Mouse (Mus musculus) frontal cortex, postnatal 36 days (tissue): ENCODE measurements at regions not wholly inside any gene's neighbourhood (a gene's known extent, or its start where the extent isn't known, plus 50 kb on each side); places are given as distances from the start of the nearest gene placed in this dataset.

Source experiments
- DNase-seq, 2 experiments: peaks; one replicate each; pipeline ENCODE4 v3.0.0; 2022; ENCODE audit warnings: low spot score in 2 of 2

GRCm38 (mm10) chr16:5467587-5467986, 211.8 kb upstream of the Eef2kmt start:
- DNase-seq = peak; percentile 23 to 43

DNA sequence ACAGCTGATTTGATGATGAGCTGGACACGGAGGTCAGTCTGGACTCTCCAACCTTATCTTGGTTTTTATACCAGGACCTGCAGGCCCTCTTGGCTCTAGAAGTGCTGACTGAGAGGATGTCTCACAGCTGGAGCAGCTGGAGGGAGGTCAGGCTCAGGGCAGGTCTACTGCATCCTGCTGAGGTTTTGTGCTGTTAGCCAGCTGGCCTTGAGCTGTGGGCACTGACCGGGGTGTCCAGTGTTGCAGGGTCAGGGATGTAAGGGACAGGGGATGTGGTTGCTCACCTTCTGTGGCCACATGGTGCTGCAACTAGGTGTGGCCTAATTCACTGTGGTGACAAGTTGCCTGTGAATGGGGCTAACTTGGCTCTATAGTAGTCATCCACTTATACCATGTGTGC, 211.0 kb upstream of the Eef2kmt start:
- DNase-seq = no peak

DNA sequence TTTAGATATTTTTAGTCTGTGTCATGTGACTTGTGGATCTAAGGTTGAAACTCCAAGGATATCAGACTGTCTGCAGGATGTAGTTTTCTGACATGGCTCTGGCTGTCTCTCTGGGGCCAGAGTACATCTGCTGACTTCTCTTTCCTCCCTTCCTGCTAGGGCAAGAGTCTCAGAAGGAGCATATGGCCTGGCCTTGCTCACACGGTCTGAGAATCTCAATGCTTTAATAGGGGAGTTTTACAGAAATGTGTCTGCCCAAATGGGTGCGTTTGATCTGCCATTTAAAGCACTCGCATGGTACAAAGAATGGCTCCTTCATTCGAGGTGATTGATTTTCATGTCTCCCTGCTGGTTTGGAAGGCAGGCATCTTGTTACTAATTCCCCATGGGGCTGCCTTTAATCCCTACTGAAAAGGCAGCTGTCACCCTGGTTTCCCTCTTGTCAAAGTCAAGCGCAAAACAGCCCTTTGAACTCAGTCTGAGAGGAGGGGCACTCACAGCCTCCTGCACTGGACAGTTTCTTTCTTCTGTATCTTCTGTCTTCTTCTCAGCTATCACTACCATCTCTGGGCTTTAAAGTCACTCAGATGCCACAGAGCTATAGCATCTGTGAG, 199.7 kb upstream of the Eef2kmt start:
- DNase-seq = no peak

- DNase-seq = no peak
Observed at GRCm38 (mm10) chr16:5454243-5454642, 198.5 kb upstream of the Eef2kmt start.

- no peak for DNase-seq
Observed at GRCm38 (mm10) chr16:5452971-5453370, 197.2 kb upstream of the Eef2kmt start.

DNA sequence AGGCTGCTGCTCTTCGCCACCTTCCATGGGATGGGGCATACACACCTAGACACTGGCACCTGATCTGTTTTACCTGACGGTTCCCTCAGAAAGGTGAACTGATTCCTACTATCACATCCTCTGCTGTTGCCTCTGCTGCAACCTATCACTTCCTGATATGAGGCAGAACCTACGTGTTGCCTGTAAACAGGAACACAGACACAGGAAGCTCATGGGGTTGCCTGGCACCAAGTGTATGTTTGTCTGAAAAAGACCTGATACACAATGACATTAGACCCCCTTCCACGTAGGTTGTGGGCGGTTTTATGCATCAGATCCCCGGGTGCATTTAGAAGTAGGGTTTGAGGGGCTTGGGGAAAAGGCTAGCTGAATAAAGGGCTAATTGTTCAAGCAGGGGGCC, 190.0 kb upstream of the Eef2kmt start:
- no peak for DNase-seq

DNA sequence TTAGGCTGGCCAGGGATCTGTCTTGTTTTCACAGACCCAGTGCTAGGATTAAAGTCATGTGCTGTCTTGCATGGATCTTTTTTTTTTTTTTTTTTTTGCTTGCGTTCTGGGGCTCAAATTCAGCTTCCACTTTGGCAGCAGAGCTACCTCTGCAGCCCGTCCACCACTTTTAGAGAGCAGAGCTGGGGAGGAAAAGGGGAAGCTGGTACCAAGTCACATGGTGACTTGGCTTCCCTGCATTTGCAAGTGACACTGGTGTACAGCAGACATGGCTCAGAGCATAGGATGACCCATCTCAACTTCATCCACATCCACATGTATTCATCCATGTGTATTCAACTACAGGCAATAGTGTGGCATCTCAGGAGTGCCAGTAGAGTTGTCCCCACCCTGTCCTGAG, 189.0 kb upstream of the Eef2kmt start:
- no peak for DNase-seq

GRCm38 (mm10) chr16:5439717-5440116, 183.9 kb upstream of the Eef2kmt start:
- DNase-seq = no peak

DNA sequence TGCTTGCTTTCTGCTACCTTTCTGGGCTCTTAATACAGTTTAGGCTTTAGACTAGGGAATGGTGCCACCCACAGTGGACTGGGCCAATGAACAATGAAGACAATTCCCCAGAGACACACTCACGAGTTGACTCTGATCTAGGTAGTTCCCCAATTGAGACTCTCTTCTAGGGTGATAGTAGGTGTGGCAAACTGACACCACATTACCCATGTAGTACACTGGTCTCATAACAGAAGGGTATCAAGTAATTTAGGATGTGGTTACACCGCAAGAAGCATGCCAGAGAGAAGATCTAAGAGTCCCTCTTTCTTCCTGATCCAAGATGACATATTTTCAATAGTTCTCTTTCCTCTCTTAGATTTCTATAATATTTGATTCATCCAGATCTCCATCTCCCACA, 182.6 kb upstream of the Eef2kmt start:
- no peak for DNase-seq

GRCm38 (mm10) chr16:5431689-5432088, 175.9 kb upstream of the Eef2kmt start:
- DNase-seq = no peak

DNA sequence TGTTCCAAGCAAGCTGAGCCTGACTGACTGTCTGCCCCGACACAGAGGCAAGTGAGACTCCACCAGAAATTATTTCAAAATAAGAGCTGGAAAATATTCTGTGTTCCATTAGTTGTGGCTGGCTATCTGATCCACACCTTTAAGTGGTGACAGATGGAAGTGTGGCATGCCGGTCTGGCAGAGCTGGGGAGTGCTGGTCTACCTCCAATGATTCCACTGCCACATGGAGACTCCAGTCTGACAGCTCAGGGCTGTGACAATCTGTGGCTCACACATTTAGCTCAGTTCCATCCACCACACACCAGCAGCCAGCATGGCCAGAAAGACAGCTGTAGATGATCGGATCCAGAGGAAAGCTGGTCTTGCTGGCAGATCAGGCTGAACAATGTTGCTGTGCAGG, 175.3 kb upstream of the Eef2kmt start:
- peak; percentile 38 to 56 for DNase-seq

GRCm38 (mm10) chr16:5429466-5429865, 173.7 kb upstream of the Eef2kmt start:
- DNase-seq = no peak

- no peak for DNase-seq
Observed at GRCm38 (mm10) chr16:5425908-5426307, 170.1 kb upstream of the Eef2kmt start.

GRCm38 (mm10) chr16:5422041-5422440, 166.3 kb upstream of the Eef2kmt start:
- no peak for DNase-seq

DNA sequence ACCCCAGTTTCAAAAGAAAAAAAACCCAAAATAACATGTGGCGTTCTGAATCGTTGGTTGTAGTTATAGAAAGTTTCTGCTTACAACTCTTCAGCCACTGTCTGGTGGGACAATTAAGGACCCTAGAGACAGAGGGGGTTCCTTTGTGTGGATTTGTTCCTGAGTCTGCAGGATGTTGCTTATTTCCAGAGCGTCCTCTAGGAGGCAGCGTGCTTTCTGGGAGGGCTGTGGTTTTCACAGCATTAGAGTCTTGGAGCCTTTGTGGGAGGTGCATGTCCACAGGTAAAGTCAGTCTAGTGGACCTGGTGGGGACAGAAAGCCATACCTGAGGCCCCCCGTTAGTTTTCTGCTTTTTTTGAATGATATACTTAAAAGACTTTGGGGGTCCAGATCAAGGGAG, 165.8 kb upstream of the Eef2kmt start:
- DNase-seq = no peak

DNA sequence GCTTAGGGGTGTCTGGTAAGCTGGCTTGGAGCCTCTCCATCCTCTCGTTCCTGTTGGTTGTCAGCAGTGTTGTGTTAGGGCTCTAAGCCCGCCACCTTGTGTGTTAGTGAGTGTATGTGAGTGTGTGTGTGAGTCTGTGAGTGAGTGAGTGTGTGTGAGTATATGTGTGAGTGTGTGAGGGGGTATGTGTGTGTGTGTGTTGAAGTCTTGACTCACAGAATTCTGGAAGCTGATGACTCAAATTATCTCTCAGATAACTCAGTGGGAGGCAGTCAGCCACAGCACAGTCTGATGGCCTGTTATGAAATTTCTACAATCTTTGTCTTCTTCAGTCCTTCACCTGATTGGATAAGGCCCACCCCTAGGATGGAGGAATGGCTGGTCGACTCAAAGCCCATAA, 163.7 kb upstream of the Eef2kmt start:
- peak; percentile 23 to 30 for DNase-seq

- peak; percentile 9 to 12 for DNase-seq
Observed at GRCm38 (mm10) chr16:5418462-5419197, 162.8 kb upstream of the Eef2kmt start.

DNA sequence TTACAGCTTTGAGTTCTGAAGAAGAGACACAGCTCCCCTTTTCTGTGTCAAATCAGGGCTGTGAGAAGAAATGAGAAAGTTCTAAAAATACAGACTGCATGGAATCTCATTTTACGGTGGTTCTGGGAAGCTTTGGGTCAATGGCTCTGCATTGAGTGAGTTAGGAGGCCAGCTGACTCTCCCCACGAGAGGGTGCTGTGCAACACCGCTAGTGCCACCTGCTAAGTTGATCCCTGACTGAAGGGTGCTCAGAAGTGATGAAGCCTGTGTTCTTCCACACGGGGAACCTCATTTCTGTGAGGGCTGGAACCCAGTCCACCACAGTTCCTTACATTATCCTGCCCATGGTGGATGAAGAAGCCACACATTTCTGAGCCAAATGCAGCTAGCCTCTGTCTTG, 159.5 kb upstream of the Eef2kmt start:
- no peak for DNase-seq

- no peak for DNase-seq
Observed at GRCm38 (mm10) chr16:5411819-5412385, 156.1 kb upstream of the Eef2kmt start.

DNA sequence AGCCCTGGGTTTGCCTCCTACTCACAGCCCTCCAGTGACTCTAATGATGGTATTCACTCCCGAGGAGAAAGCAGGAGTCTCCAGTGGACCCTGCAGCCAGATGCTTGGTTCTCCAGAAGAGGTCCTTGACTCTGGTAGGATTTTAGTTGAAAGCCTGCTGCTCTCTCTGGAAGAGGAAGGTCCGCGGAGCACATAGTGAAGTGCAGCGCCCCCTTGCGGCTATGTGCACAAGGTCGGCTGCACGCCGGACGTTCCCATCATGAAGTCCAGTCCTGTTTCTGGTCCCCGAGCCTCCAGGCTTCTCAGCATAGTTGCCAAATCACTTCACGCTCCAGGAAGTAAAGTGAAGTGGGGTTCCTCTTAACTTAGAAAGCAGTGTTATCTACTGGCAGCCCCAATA, 150.9 kb upstream of the Eef2kmt start:
- DNase-seq = peak; percentile 52 to 60

DNA sequence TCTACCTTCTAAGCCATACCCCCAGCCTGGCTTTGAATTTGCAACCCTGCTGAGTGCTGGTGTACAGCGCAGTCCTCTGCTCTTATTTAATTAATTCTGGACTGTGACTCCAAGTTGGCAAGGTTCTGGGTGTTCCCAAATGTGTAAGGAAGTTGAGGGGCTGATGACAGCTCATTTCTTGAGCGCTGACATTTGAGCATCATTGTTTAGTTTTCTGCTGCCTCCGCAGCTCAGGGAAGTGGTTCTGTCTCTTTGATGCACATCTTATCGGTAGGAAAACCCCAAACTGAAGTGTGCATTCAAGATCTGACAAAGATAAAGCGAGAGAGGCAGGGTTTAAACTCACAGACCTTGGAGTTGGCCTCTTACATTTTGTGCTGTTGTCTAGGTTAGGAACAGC, 137.6 kb upstream of the Eef2kmt start:
- no peak for DNase-seq

DNA sequence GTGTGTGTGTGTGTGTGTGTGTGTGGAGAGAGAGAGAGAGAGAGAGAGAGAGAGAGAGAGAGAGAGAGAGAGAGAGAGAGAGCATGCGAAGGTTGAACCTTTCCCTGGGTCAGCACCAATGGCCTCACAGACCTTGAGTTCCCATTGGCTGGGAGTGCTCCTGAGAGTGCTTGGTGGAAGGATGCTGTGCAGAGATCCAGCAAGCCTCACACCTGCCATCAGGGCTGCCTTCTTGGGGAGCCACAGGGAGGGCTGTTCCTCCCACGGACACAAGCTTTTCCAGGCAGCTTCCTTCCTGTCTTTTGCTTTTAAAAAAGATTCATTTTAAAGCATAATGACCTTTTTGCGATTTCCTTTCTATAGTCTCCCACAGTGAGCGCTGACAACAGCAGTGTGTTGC, 127.1 kb upstream of the Eef2kmt start:
- peak; percentile 30 to 33 for DNase-seq

GRCm38 (mm10) chr16:5382228-5382884, 126.6 kb upstream of the Eef2kmt start:
- DNase-seq = peak; percentile 14 to 24
